Mouse (Mus musculus) midbrain, postnatal 0 days (tissue): ENCODE measurements around the gene Cfap97d1. TPM values are rescaled to one million over a fixed set of nuclear protein-coding genes. Genes with fewer than 3 reads are reported as not detected.

ENCODE experiments used
- ATAC-seq: fragments of 200-750 bp; cut with Nextera tagmentation; 2 replicates; pipeline ENCODE4 v1.8.0; 2017; ENCODE audit warnings: moderate number of reproducible peaks, mild to moderate bottlenecking, moderate TSS enrichment, moderate library complexity; ENCODE audit not compliant: low FRiP score
- DNase-seq: peaks from one replicate; pipeline ENCODE4 v3.0.0-alpha.2; 2015; ENCODE audit warnings: low spot score
- H3K27ac ChIP-seq: fragments of 300-500 bp; sonication (generic); 2 replicates; pipeline ENCODE4 v1.5.1; 2014; ENCODE audit warnings: low read depth, mild to moderate bottlenecking, low read length, mixed read lengths
- H3K27me3 ChIP-seq: fragments of 300-500 bp; sonication (generic); 2 replicates; pipeline ENCODE4 v1.6.1; 2014; ENCODE audit warnings: low read length, control low read depth, mixed read lengths; ENCODE audit not compliant: insufficient read depth
- H3K36me3 ChIP-seq: fragments of 300-500 bp; sonication (generic); 2 replicates; pipeline ENCODE4 v1.6.1; 2014; ENCODE audit warnings: low read length, control low read depth, mixed read lengths; ENCODE audit not compliant: insufficient read depth
- H3K4me1 ChIP-seq: fragments of 300-500 bp; sonication (generic); 2 replicates; pipeline ENCODE4 v1.6.1; 2014; ENCODE audit warnings: mild to moderate bottlenecking, control low read depth, antibody characterized with exemption, low read length, mixed read lengths; ENCODE audit not compliant: insufficient read depth
- H3K4me2 ChIP-seq: fragments of 300-500 bp; sonication (generic); 2 replicates; pipeline ENCODE4 v1.6.1; 2014; ENCODE audit warnings: low read depth, mild to moderate bottlenecking, low read length, mixed read lengths; ENCODE audit not compliant: poor library complexity, severe bottlenecking
- H3K4me3 ChIP-seq: fragments of 300-500 bp; sonication (generic); 2 replicates; pipeline ENCODE4 v1.5.1; 2014; ENCODE audit warnings: low read depth, mild to moderate bottlenecking, low read length, moderate library complexity
- H3K9ac ChIP-seq: fragments of 300-500 bp; sonication (generic); replicated peaks from 2 replicates; pipeline ENCODE4 v1.6.1; 2014; ENCODE audit warnings: mild to moderate bottlenecking, low read length, moderate library complexity, mixed read lengths; ENCODE audit not compliant: poor library complexity, severe bottlenecking
- H3K9me3 ChIP-seq: fragments of 300-500 bp; sonication (generic); 2 replicates; pipeline ENCODE4 v1.6.1; 2016; ENCODE audit warnings: low read length, control low read depth
- CTCF ChIP-seq: IDR thresholded peaks from 2 replicates; pipeline ENCODE4 v1.5.1; 2016; ENCODE audit warnings: antibody characterized with exemption, mild to moderate bottlenecking
- WGBS: fragments of 180-500 bp; shearing (Covaris S2); extraction: QIAGEN DNeasy Blood & Tissue Kit; methylation state at CpG from one replicate; pipeline ENCODE4 v1.1.7; 2014; 5-methylcytosine and 5-hydroxymethylcytosine counted together
- polyA plus RNA-seq: library from polyadenylated mRNA; unstranded; fragments of >200 nt; fragmentation: Nextera tagmentation; extraction: Ambion mirVana; gene quantifications from 2 replicates; pipeline ENCODE4 v1.2.1, GENCODE M21; 2015
- total RNA-seq: library from RNA; depleted of rRNA; stranded (reverse); fragments of >200 nt; gene quantifications from 2 replicates; pipeline ENCODE4 v1.2.3, GENCODE M21; 2014

The Cfap97d1 gene
- total and polyA plus RNA-seq, 2 experiments from 2014 or later: not detected

DNA sequence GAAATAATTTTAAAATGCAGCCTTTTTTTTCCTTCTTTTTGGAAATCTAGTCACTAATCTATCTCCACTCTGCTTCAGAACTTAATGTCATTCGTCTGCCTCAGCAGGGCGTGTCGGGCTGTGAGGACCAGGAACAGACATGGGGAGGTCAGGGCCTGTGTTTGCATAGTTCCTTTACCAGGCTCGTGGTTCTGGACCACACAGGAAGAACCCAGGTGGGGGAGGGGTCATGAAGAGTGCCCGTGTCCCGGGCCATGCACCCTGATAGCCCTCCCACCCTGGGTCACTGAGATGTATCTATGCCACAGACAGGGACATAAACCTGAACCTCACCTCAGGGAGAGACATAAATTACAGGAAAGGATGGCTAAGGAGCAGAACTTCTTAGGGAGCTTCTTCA is 9.9 kb upstream of the Cfap97d1 start:
- H3K9ac ChIP-seq: no peak overlapping the region
- no peaks in the 10 kb centered on the region for H3K9me3 ChIP-seq
- no peaks in the 10 kb centered on the region for H3K27me3 ChIP-seq
- WGBS: 58% methylated on average over 6 of the region's 6 CpGs
- no peak for TF ChIP-seq CTCF
- no peak overlapping the region for H3K4me3 ChIP-seq
- DNase-seq: no peak
- no peak overlapping the region for H3K4me2 ChIP-seq
- H3K4me1 ChIP-seq: no peaks in the 10 kb centered on the region
- peaks cover 28% of the 10 kb centered on the region for H3K36me3 ChIP-seq
- no peak for ATAC-seq
- H3K27ac ChIP-seq: no peak overlapping the region

DNA sequence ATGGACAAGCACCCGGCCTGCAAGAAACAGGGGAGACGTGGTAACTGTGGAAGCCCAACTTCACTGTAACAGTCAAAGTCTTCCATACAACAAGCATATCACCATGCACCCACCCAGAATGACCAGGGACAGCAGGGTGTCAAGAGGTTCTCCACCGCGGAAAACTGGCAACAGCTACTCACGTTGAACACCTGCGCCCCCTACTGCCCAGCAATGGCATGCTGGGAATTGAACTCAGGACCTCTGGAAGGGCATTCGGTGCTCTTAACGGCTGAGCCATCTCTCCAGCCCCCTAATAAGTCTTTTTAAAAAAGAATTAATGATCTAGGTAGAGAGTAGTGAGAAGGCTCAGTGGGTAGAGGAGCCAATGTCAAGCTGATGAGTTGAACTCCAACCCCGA is 9.2 kb upstream of the Cfap97d1 start:
- H3K27me3 ChIP-seq: no peaks in the 10 kb centered on the region
- no peak overlapping the region for H3K4me2 ChIP-seq
- no peak overlapping the region for H3K27ac ChIP-seq
- ATAC-seq (no peak), DNase-seq (no peak)
- H3K9ac ChIP-seq: no peak overlapping the region
- no peak overlapping the region for H3K4me3 ChIP-seq
- no peaks in the 10 kb centered on the region for H3K4me1 ChIP-seq
- peaks cover 33% of the 10 kb centered on the region for H3K36me3 ChIP-seq
- WGBS: 58% methylated on average over 9 of the region's 9 CpGs
- peak; percentile 52 for TF ChIP-seq CTCF
- H3K9me3 ChIP-seq: no peaks in the 10 kb centered on the region

DNA sequence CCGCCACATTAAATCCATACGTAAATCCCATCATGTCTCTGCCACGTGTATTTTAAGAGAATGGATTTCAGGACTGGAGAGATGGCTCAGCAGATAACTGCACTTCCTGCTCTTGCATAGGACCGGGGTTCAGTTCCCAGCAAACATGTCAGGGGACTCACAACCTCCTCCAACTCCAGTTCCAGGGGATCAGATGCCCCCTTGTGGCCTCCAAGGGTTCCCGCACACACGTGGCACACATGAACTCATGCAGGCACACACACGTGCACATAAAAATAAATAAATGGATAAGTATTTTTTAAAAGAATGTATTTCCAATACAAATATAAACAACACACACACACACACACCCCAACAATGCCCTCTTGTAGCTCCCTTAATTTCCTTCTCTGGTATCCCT is 7.1 kb upstream of the Cfap97d1 start:
- H3K4me1 ChIP-seq: no peaks in the 10 kb centered on the region
- 95% methylated on average over 7 of the region's 7 CpGs for WGBS

DNA sequence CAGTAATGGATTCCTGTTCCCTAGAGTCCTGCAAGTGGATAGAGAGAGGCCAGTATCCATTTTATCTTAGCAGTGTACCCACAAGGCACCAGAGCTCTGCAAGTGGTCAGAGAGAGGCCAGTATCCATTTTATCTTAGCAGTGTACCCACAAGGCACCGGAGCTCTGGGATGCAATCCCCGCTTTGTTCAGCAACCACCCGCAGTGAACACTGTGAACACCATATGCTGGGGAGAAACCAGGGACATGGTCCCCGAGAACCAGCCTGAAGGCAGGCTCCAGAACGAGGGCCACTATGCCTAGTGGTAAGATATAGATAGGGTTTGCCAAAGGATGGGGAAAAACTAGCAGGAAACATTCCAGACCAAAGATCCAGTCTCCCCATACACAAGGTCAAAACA is 4.9 kb upstream of the Cfap97d1 start:
- ATAC-seq (no peak), DNase-seq (no peak)
- no peaks in the 10 kb centered on the region for H3K27me3 ChIP-seq
- TF ChIP-seq CTCF: no peak
- no peak overlapping the region for H3K4me2 ChIP-seq
- peaks cover 30% of the 10 kb centered on the region for H3K36me3 ChIP-seq
- no peak overlapping the region for H3K27ac ChIP-seq
- H3K9ac ChIP-seq: no peak overlapping the region; the same call in 1 of the 2 replicates
- 82% methylated on average over 5 of the region's 5 CpGs for WGBS
- no peaks in the 10 kb centered on the region for H3K9me3 ChIP-seq
- H3K4me1 ChIP-seq: peaks cover 8% of the 10 kb centered on the region; the same call in 1 of the 2 replicates
- H3K4me3 ChIP-seq: no peak overlapping the region

More for the DNA sequence above, 7.1 kb upstream of the Cfap97d1 start:
- DNase-seq (no peak), ATAC-seq (no peak)
- H3K36me3 ChIP-seq: peaks cover 37% of the 10 kb centered on the region
- peak; percentile 25; the same call in 1 of the 2 replicates for TF ChIP-seq CTCF
- no peaks in the 10 kb centered on the region for H3K27me3 ChIP-seq
- no peak overlapping the region for H3K9ac ChIP-seq
- H3K27ac ChIP-seq: no peak overlapping the region
- no peak overlapping the region for H3K4me2 ChIP-seq
- no peak overlapping the region for H3K4me3 ChIP-seq
- no peaks in the 10 kb centered on the region for H3K9me3 ChIP-seq

DNA sequence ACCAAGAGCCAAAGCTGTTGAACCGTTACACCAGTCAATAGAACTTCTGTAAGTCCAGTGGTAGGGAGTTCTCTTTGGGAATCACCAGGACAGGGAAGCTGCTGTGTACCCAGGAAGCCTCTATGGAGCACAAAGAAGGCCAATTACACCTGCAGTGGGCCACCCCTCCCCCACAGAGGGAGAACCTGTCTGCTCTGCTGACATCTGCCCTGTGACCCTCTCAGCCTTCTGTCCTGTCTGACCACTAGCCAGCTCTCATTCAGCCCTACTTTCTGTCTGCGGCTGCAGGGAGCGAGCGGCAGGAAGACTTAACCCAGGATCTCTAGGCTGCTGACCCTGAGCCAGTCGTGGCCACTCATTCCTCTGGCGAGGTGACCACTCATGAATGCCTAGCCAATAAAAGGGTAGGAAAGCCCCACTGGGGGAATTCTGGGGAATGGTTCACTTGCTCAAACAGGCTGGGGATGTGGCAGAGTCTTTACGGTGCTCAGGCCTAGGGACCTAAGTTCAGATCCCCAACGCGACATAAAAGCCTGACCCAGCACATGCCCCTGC is 3.4 kb upstream of the Cfap97d1 start:
- ATAC-seq: no peak
- DNase-seq: no peak
- H3K4me1 ChIP-seq: peaks cover 8% of the 10 kb centered on the region; the same call in 1 of the 2 replicates
- H3K4me3 ChIP-seq: no peak overlapping the region
- no peak for TF ChIP-seq CTCF
- H3K36me3 ChIP-seq: peaks cover 21% of the 10 kb centered on the region; the same call in 1 of the 2 replicates
- no peak overlapping the region for H3K27ac ChIP-seq
- WGBS: 82% methylated on average over 9 of the region's 9 CpGs
- no peak overlapping the region for H3K9ac ChIP-seq
- no peaks in the 10 kb centered on the region for H3K27me3 ChIP-seq
- H3K4me2 ChIP-seq: no peak overlapping the region
- H3K9me3 ChIP-seq: no peaks in the 10 kb centered on the region

DNA sequence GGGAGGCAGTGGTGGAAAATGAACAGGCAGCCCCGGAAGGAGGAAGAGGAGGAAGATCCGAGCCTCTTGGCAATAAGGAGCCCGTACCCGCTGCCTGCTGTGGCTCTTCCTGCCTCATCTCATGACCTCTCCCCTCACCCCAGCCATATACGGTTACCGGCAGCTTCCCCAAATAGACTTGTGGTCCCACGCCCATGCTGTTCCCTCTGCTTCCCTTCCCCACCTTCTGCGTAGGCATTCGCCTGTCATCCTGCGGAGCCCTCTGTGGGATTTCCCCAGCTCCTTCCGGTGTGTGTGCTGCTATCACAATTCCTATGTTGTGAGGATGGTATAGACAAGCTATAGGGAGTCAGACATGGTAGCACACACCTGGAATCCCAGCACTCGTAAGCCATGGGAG is 2.2 kb upstream of the Cfap97d1 start:
- no peak overlapping the region for H3K4me3 ChIP-seq
- no peak overlapping the region for H3K27ac ChIP-seq
- ATAC-seq (no peak), DNase-seq (no peak)
- no peaks in the 10 kb centered on the region for H3K9me3 ChIP-seq
- 85% methylated on average over 12 of the region's 12 CpGs for WGBS
- H3K9ac ChIP-seq: no peak overlapping the region
- no peak overlapping the region for H3K4me2 ChIP-seq
- no peaks in the 10 kb centered on the region for H3K27me3 ChIP-seq
- H3K36me3 ChIP-seq: peaks cover 20% of the 10 kb centered on the region; the same call in 1 of the 2 replicates
- H3K4me1 ChIP-seq: peaks cover 8% of the 10 kb centered on the region; the same call in 1 of the 2 replicates
- no peak for TF ChIP-seq CTCF
